Mouse (Mus musculus): ENCODE results near the gene Mlh1. TPM values are rescaled to one million over a fixed set of nuclear protein-coding genes. Genes with fewer than 3 reads are reported as not detected.
A peak's percentile ranks its signal among the peaks of the same experiment; 100 is the strongest.

The Mlh1 gene
- 33.6 and 34.2 TPM in 2 replicates for polyA plus RNA-seq (2014; fragmentation: Nextera tagmentation; extraction: Ambion mirVana)

DNA sequence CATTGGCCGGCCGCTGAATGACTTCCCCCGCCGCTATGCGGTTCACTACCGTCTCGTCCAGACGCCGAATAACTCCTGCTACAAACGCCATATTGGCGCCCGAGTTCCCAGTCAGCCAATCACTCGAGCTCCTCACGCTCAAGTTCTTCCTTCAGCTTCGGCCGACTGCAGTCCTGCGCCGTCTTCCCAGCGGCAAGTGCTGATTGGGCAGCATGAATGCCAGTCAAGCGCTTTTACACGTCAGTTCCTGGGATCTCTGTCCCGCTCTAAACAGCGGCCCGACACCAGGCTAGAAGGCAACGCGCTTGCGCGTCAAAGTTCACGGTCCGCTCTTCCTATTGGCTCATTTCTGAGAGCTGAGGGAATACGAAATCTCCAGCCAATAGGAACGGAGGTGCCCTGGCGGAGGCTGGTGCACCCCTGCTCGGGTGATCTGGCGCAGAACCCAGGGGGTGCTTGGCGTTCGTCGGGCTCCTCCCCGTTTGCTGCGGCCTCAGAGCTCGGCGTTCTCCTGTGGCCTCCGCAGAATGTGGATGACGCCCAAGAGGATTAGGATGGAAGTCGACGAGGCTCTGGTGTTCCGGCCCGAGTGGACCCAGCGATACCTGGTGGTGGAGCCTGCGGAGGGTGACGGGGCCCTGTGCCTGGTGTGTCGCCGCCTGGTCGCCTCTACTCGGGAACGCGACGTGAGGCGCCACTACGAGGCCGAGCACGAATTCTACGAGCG is at the start of gene Mlh1, which contains the start of gene Epm2aip1:
Gene Mlh1, minus strand, starts transcription at position 358 of the 727 bp plus-strand sequence.
Gene Epm2aip1, plus strand, starts transcription at position 496 of the 727 bp plus-strand sequence.
- Histone ChIP-seq H3K4me1 (ENCODE audit: control insufficient read depth, insufficient read depth, low read length) (peaks cover 39% of the 10 kb centered on the region), H3K27me3 (replicated peaks; ENCODE audit: control insufficient read depth, insufficient read depth, low read length) (no peaks in the 10 kb centered on the region), H3K27ac (replicated peaks; ENCODE audit: low read depth, low read length) (peak within 1 kb of the TSS; percentile 96), H3K36me3 (ENCODE audit: control insufficient read depth, insufficient read depth, low read length) (peaks cover 37% of the 10 kb centered on the region), H3K4me2 (ENCODE audit: low read depth, low read length) (peak within 1 kb of the TSS; percentile 70), H3K9me3 (ENCODE audit: control insufficient read depth, low read length) (no peaks in the 10 kb centered on the region), H3K9ac (ENCODE audit: low read depth, low read length) (peak within 1 kb of the TSS; percentile 95), H3K4me3 (ENCODE audit: low read depth, low read length) (peak within 1 kb of the TSS; percentile 97)
- ATAC-seq (ENCODE audit: low read depth) (peak; percentile 100), DNase-seq (ENCODE audit: low spot score) (peak; percentile 100)
- under 1% methylated on average over 59 of the region's 64 CpGs for WGBS

DNA sequence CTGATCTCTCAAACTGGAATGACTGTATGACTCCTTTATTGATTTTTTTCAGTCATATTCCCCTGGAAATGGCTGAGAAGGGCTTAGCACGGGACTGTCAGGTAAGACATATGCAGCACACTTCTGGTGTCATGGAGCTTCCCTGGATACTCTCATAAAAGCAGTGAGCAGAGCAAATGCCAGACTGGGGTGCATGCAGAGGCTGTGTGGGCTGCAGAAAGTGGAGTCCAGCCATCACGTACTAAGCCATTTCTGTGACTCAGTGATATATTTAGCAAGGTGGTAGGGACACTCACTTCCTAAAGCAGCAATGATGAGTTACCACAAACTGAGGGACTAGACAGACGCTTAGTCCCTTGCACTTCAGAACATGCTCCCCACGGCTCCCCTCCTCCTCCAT is 49.3 kb upstream of the Mlh1 start:
- Histone ChIP-seq H3K9ac (ENCODE audit: low read depth, low read length) (no peak overlapping the region), H3K27me3 (replicated peaks; ENCODE audit: control insufficient read depth, insufficient read depth, low read length) (no peaks in the 10 kb centered on the region), H3K36me3 (ENCODE audit: control insufficient read depth, insufficient read depth, low read length) (no peaks in the 10 kb centered on the region), H3K27ac (replicated peaks; ENCODE audit: low read depth, low read length) (no peak overlapping the region), H3K9me3 (ENCODE audit: control insufficient read depth, low read length) (no peaks in the 10 kb centered on the region), H3K4me2 (ENCODE audit: low read depth, low read length) (no peak overlapping the region), H3K4me3 (ENCODE audit: low read depth, low read length) (no peak overlapping the region), H3K4me1 (ENCODE audit: control insufficient read depth, insufficient read depth, low read length) (no peaks in the 10 kb centered on the region)
- DNase-seq (ENCODE audit: low spot score) (no peak), ATAC-seq (ENCODE audit: low read depth) (no peak)
- WGBS: 71% methylated on average over 4 of the region's 4 CpGs

DNA sequence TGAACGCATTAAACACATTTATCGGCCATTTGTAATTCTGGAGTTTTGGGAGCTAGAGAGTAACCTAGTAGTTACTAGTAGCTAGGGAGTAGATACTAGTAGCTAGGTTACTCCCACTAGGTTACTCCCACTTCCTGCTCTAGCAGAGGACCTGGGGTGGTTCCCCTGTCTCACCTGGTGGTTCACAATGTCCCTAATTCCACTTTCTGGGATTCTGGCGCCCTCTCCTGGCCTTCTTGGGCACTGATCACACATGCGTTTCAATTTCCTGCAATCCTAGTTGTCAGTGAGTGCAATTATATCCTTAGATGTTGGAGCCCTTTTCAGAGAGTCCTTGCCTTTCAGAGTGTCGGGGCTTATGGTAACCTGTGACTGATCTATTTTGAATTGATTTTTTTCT is 42.6 kb upstream of the Mlh1 start:
- ATAC-seq (ENCODE audit: low read depth) (no peak), DNase-seq (ENCODE audit: low spot score) (peak; percentile 33)
- Histone ChIP-seq H3K4me3 (ENCODE audit: low read depth, low read length) (no peak overlapping the region), H3K9ac (ENCODE audit: low read depth, low read length) (no peak overlapping the region), H3K27me3 (replicated peaks; ENCODE audit: control insufficient read depth, insufficient read depth, low read length) (peaks cover 53% of the 10 kb centered on the region), H3K4me1 (ENCODE audit: control insufficient read depth, insufficient read depth, low read length) (peaks cover 8% of the 10 kb centered on the region; the same call in 1 of the 2 replicates), H3K36me3 (ENCODE audit: control insufficient read depth, insufficient read depth, low read length) (no peaks in the 10 kb centered on the region), H3K4me2 (ENCODE audit: low read depth, low read length) (no peak overlapping the region), H3K27ac (replicated peaks; ENCODE audit: low read depth, low read length) (no peak overlapping the region), H3K9me3 (ENCODE audit: control insufficient read depth, low read length) (peaks cover 14% of the 10 kb centered on the region)
- 38% methylated on average over 5 of the region's 5 CpGs for whole genome bisulfite sequencing

DNA sequence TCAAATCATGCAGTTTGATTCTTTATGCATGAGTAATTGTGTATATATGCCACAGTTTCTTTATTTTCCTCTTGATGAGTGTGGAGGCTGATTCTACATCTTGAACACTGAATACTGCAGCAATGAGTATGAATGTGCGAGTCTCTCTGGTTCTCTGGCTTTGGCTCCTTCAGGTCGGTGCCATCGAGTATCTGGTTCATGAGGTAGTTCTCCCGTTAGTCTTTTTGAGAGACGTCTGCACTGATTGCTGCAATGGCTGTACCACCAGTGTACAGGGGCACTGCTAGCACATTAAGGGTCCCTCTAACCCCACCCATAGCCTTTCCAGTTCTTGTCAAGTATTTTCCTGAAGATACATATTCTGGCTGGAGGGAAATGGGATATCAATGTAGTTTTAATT is 42.2 kb upstream of the Mlh1 start:
- Histone ChIP-seq H3K9me3 (ENCODE audit: control insufficient read depth, low read length) (peaks cover 14% of the 10 kb centered on the region), H3K9ac (ENCODE audit: low read depth, low read length) (no peak overlapping the region), H3K4me3 (ENCODE audit: low read depth, low read length) (no peak overlapping the region), H3K4me1 (ENCODE audit: control insufficient read depth, insufficient read depth, low read length) (peaks cover 8% of the 10 kb centered on the region; the same call in 1 of the 2 replicates), H3K4me2 (ENCODE audit: low read depth, low read length) (no peak overlapping the region), H3K36me3 (ENCODE audit: control insufficient read depth, insufficient read depth, low read length) (no peaks in the 10 kb centered on the region), H3K27ac (replicated peaks; ENCODE audit: low read depth, low read length) (no peak overlapping the region), H3K27me3 (replicated peaks; ENCODE audit: control insufficient read depth, insufficient read depth, low read length) (peaks cover 53% of the 10 kb centered on the region)
- ATAC-seq (ENCODE audit: low read depth) (no peak), DNase-seq (ENCODE audit: low spot score) (no peak)
- 25% methylated on average over 5 of the region's 5 CpGs for WGBS

DNA sequence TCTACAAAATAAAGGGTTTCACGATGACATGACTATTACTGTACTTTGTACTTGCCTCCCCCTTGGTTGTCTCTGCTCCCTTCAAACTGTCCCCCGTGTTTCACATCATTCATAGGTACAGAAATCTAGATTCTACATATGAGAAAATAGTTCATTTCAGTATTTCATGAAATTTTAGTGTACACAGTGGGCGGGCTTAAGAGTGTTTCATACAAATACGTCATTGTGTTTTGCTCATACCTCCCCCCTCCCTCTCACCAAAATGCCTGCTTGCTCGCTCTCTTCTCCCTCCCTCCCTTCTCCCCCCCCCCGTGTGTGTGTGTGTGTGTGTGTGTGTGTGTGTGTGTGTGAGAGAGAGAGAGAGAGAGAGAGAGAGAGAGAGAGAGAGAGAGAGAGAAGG is 41.7 kb upstream of the Mlh1 start:
- Histone ChIP-seq H3K4me1 (ENCODE audit: control insufficient read depth, insufficient read depth, low read length) (peaks cover 8% of the 10 kb centered on the region; the same call in 1 of the 2 replicates), H3K4me3 (ENCODE audit: low read depth, low read length) (no peak overlapping the region), H3K36me3 (ENCODE audit: control insufficient read depth, insufficient read depth, low read length) (no peaks in the 10 kb centered on the region), H3K27ac (replicated peaks; ENCODE audit: low read depth, low read length) (no peak overlapping the region), H3K9ac (ENCODE audit: low read depth, low read length) (no peak overlapping the region), H3K4me2 (ENCODE audit: low read depth, low read length) (no peak overlapping the region), H3K27me3 (replicated peaks; ENCODE audit: control insufficient read depth, insufficient read depth, low read length) (peaks cover 53% of the 10 kb centered on the region), H3K9me3 (ENCODE audit: control insufficient read depth, low read length) (peaks cover 14% of the 10 kb centered on the region)
- WGBS: 17% methylated on average over 5 of the region's 6 CpGs
- DNase-seq (ENCODE audit: low spot score) (no peak), ATAC-seq (ENCODE audit: low read depth) (no peak)

DNA sequence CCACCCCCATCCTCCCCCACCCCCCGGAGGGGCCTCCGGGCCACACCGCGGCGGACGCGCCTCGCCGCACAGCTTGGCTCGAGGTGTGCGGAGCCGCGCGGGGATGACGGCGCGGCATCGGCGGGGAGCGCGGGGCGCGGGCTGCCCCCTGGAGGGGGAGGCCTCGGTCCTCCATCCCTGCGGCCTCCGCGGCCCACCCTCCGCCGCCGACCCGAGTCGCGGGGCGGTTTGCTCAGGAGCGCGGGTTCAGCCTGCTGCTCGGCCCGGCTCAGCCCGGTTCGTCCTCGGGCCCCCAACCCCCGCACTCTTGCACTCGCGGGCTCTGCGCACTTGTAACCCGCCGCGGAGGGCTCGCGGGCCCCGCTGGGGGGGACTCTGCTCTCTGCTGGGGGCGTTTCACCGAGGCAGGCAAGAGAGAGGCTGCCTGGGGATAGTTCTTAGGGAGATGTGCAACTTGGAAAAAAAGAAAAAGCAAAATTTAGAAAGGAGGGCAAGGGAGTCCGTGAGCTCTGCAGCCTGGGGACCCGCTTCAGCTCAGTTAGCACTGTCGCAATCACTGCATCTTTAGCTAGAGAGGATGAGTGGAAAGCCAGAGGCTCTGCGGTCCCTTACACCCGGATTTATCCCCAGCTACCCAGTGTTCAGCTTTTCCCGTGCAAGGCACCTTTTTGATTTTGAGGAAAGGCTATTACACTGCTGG is 41.0 kb upstream of the Mlh1 start:
- H3K27me3 ChIP-seq (replicated peaks; ENCODE audit: control insufficient read depth, insufficient read depth, low read length): peaks cover 53% of the 10 kb centered on the region
- H3K36me3 ChIP-seq (ENCODE audit: control insufficient read depth, insufficient read depth, low read length): no peaks in the 10 kb centered on the region
- peak overlapping the region; percentile 91 for H3K4me2 ChIP-seq (ENCODE audit: low read depth, low read length)
- peaks cover 8% of the 10 kb centered on the region; the same call in 1 of the 2 replicates for H3K4me1 ChIP-seq (ENCODE audit: control insufficient read depth, insufficient read depth, low read length)
- peak overlapping the region; percentile 58 for H3K9ac ChIP-seq (ENCODE audit: low read depth, low read length)
- DNase-seq (ENCODE audit: low spot score) (peak; percentile 10), ATAC-seq (ENCODE audit: low read depth) (0 out of 2 replicates have a peak, but pooled peaks have one; percentile 12)
- H3K4me3 ChIP-seq (ENCODE audit: low read depth, low read length): peak overlapping the region; percentile 53
- H3K9me3 ChIP-seq (ENCODE audit: control insufficient read depth, low read length): peaks cover 14% of the 10 kb centered on the region
- H3K27ac ChIP-seq (replicated peaks; ENCODE audit: low read depth, low read length): no peak overlapping the region
- WGBS: under 1% methylated on average over 22 of the region's 59 CpGs

DNA sequence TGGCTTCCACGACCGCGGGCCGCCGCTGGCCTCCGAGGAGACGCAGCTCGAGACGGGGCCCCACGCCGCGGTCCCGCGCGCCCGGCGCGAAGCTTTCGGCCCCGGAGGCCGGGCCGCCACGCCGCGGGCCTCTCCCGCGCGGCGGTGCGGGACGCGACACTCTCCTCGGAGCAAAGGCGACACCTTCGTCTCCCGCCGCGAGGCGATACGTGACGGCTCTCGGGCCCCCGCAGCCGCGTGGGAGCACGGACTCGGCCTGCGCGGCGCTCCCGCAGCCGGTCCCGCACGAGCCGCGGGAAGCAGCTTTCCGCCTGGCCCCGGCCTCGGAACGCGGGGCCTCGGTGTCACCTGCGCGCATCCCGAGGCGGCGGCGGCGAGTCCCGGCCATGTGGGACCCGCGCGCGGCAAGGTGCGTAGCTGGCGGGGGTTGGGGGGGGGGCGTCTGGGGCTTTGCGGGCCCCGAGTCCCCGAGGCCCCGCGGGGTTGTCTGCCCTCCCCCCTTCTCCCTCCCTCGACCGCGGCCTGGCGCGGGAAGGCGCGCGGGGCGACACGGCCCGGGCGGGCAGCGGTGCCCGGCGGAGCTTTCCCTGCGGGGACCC is 40.4 kb upstream of the Mlh1 start:
- DNase-seq (ENCODE audit: low spot score): no peak
- no peak overlapping the region for H3K27ac ChIP-seq (replicated peaks; ENCODE audit: low read depth, low read length)
- peaks cover 14% of the 10 kb centered on the region for H3K9me3 ChIP-seq (ENCODE audit: control insufficient read depth, low read length)
- peak overlapping the region; percentile 91 for H3K4me2 ChIP-seq (ENCODE audit: low read depth, low read length)
- peak overlapping the region; percentile 53 for H3K4me3 ChIP-seq (ENCODE audit: low read depth, low read length)
- peaks cover 53% of the 10 kb centered on the region for H3K27me3 ChIP-seq (replicated peaks; ENCODE audit: control insufficient read depth, insufficient read depth, low read length)
- ATAC-seq (ENCODE audit: low read depth): no peak; the same call in 1 of the 2 replicates
- no peaks in the 10 kb centered on the region for H3K36me3 ChIP-seq (ENCODE audit: control insufficient read depth, insufficient read depth, low read length)
- H3K4me1 ChIP-seq (ENCODE audit: control insufficient read depth, insufficient read depth, low read length): peaks cover 8% of the 10 kb centered on the region; the same call in 1 of the 2 replicates
- 1% methylated on average over 18 of the region's 98 CpGs for WGBS
- H3K9ac ChIP-seq (ENCODE audit: low read depth, low read length): peak overlapping the region; percentile 58

DNA sequence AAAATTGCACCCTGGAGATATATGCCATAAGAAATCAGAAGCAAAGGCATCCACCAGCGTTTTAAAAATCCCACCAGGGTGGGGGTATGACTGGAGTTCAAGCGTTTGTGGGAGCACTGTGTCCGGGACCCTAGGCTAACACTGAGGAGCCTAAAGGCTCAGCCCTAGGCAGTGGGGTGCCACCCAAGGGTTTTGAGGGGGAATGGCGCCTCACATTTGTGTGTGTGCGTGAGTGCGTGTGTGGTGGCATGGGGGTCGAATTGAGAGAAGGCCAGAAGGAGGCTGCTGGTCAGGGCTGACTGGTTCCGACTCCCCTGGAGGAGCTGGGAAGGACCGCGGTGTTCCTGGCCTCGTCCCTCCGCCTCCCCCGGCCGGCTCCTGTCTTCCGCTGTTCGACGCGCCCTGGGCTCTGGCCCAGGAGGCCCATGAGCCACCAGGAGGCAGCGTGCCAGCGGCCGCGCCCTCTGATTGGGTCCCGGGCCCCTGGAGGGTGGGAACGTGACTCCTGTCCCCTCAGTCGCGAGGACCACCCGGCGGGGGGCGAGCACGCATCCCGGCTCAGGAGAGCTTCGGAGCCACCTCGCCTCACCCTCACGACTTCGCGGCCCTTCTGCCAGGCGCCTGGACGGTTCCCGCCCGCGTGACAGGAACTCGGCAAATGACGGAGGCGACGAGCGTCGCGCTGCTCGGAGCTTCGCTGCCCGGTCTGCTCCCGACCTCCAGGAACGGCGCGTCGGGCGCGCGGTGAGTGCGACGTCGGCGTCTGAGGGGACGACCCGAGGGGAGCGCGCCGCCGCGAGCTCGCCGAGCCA is 39.6 kb upstream of the Mlh1 start, which contains the start of gene Trank1:
Gene Trank1, plus strand, starts transcription at position 709 of the 812 bp plus-strand sequence.
- peaks cover 14% of the 10 kb centered on the region for H3K9me3 ChIP-seq (ENCODE audit: control insufficient read depth, low read length)
- H3K27me3 ChIP-seq (replicated peaks; ENCODE audit: control insufficient read depth, insufficient read depth, low read length): peaks cover 53% of the 10 kb centered on the region
- peak within 1 kb of the TSS; percentile 91 for H3K4me2 ChIP-seq (ENCODE audit: low read depth, low read length)
- 30% methylated on average over 14 of the region's 72 CpGs for WGBS
- H3K36me3 ChIP-seq (ENCODE audit: control insufficient read depth, insufficient read depth, low read length): no peaks in the 10 kb centered on the region
- H3K9ac ChIP-seq (ENCODE audit: low read depth, low read length): peak within 1 kb of the TSS; percentile 58
- ATAC-seq (ENCODE audit: low read depth) (peak; percentile 53; the same call in 1 of the 2 replicates), DNase-seq (ENCODE audit: low spot score) (peak; percentile 9)
- H3K27ac ChIP-seq (replicated peaks; ENCODE audit: low read depth, low read length): no peak within 1 kb of the TSS
- peaks cover 8% of the 10 kb centered on the region; the same call in 1 of the 2 replicates for H3K4me1 ChIP-seq (ENCODE audit: control insufficient read depth, insufficient read depth, low read length)
- H3K4me3 ChIP-seq (ENCODE audit: low read depth, low read length): peak within 1 kb of the TSS; percentile 53
